Mouse (Mus musculus) lung, postnatal 0 days (tissue): ENCODE measurements at regions not wholly inside any gene's neighbourhood (a gene's known extent, or its start where the extent isn't known, plus 50 kb on each side); places are given as distances from the start of the nearest gene placed in this dataset.

ENCODE experiments used
- CTCF ChIP-seq: IDR thresholded peaks from 2 replicates; pipeline ENCODE4 v1.5.1; 2016; ENCODE audit warnings: antibody characterized with exemption, mild to moderate bottlenecking
- EP300 ChIP-seq: IDR thresholded peaks from 2 replicates; pipeline ENCODE4 v1.6.1; 2016; ENCODE audit warnings: antibody characterized with exemption, mild to moderate bottlenecking, control low read depth

GRCm38 (mm10) chr1:60826981-60827380 lies 59.8 kb upstream of the Ctla4 start:
- TF ChIP-seq CTCF = no peak
- no peak for TF ChIP-seq EP300
